Mouse (Mus musculus): Measurements from ENCODE around the gene Bud31. TPM values are rescaled to one million over a fixed set of nuclear protein-coding genes. Genes with fewer than 3 reads are reported as not detected.

Bud31 gene
- total RNA-seq (2023) = 100 to 1,000 TPM; 131 to 134 TPM

GRCm38 (mm10) chr5:145139571-145140519, at the start of gene Bud31, which contains the start of gene Pdap1:
Gene Bud31, plus strand, starts transcription at chr5:145140362.
Gene Pdap1, minus strand, starts transcription at chr5:145140238.

GRCm38 (mm10) chr5:145114071-145114605, 26.0 kb upstream of the Bud31 start, which contains the start of gene Arpc1b:
Gene Arpc1b, plus strand, starts transcription at chr5:145114215.

GRCm38 (mm10) chr5:145166536-145167305, 26.6 kb downstream of the Bud31 start, which contains the start of the genes Ptcd1 and Cpsf4:
Gene Ptcd1, minus strand, starts transcription at chr5:145167108.
Gene Cpsf4, plus strand, starts transcription at chr5:145167213.

GRCm38 (mm10) chr5:145191962-145192361, 51.8 kb downstream of the Bud31 start, which contains the start of gene Atp5j2:
Gene Atp5j2, minus strand, starts transcription at chr5:145192062.

Other genes with a start within 250 kb of the Bud31 start
- 10 to 100 TPM; 11.9 to 13.4 TPM for gene Smurf1, start 174.5 kb upstream of the Bud31 start, total RNA-seq (2023)
- not detected for gene Gm4871, start 107.6 kb upstream of the Bud31 start, total RNA-seq (2023)
- not detected for gene 1700018F24Rik, start 97.4 kb upstream of the Bud31 start, total RNA-seq (2023)
- gene Arpc1a, start 56.5 kb upstream of the Bud31 start, total RNA-seq (2023) = 10 to 100 TPM; 91.4 to 98.0 TPM
- not detected for gene Kpna7, start 56.3 kb upstream of the Bud31 start, total RNA-seq (2023)
- gene Arpc1b, start 26.1 kb upstream of the Bud31 start, total RNA-seq (2023) = 1,000 to 10,000 TPM; 1,066 to 1,148 TPM
- 10 to 100 TPM; 39.5 to 40.4 TPM for gene Pdap1, start 124 bp upstream of the Bud31 start, total RNA-seq (2023)
- 10 to 100 TPM; 15.9 to 17.0 TPM for gene Ptcd1, start 26.7 kb downstream of the Bud31 start, total RNA-seq (2023)
- gene Cpsf4, start 26.9 kb downstream of the Bud31 start, total RNA-seq (2023) = 10 to 100 TPM; 26.6 to 27.8 TPM
- gene Atp5j2, start 51.7 kb downstream of the Bud31 start, total RNA-seq (2023) = 100 to 1,000 TPM in 1 of 2 experiments, 10 to 100 TPM in 1; 89.0 to 108 TPM
- gene Zkscan14, start 61.5 kb downstream of the Bud31 start, total RNA-seq (2023) = 10 to 100 TPM; 13.4 to 14.8 TPM
- gene Zkscan5, start 64.2 kb downstream of the Bud31 start, total RNA-seq (2023) = 1 to 10 TPM; 4.2 to 7.5 TPM
- gene Zfp655, start 91.4 kb downstream of the Bud31 start, total RNA-seq (2023) = 10 to 100 TPM; 51.8 to 60.0 TPM
- 10 to 100 TPM in 1 of 2 experiments, 1 to 10 TPM in 1; 9.5 to 16.1 TPM for gene Zscan25, start 140.1 kb downstream of the Bud31 start, total RNA-seq (2023)
- gene Cyp3a57, start 204.9 kb downstream of the Bud31 start, total RNA-seq (2023) = not detected

Measured in neutrophil, adult 59 days (primary cell).